ENCODE assay signal across 10 mouse cellular contexts in genomic region chr1:38263251-38263650, GRCm38 (mm10).
DNase-seq lines count a peak whose midpoint lies in the region; ATAC-seq and TF ChIP-seq lines count a peak whose summit lies in the region.
"Had no signal": no experiment of that assay in that cellular context is flagged by ENCODE, and none has a peak within 500 bp of the region (broad histone marks: within the 10 kb centered on the region; RNA-seq: fewer than 3 reads in every experiment).

No protein-coding gene starts in this region.

- H3K4me1 ChIP-seq in hindbrain, embryonic 12.5 days: peaks cover 33% of the 10 kb centered on the region
- H3K4me1 ChIP-seq in midbrain, postnatal 0 days (ENCODE audit: insufficient read depth, low read length): peaks cover 3% of the 10 kb centered on the region; the same call in 1 of the 2 replicates

- no peak overlapping the region for H3K4me2 ChIP-seq in hindbrain, embryonic 12.5 days (replicated peaks)
- no peak overlapping the region for H3K4me2 ChIP-seq in midbrain, postnatal 0 days (ENCODE audit: low read depth, low read length, poor library complexity, severe bottlenecking)

- no peaks in the 10 kb centered on the region for H3K9me3 ChIP-seq in hindbrain, embryonic 12.5 days (replicated peaks)
- no peaks in the 10 kb centered on the region for H3K9me3 ChIP-seq in midbrain, postnatal 0 days (ENCODE audit: low read length)

- peak; percentile 21 for DNase-seq in adrenal gland, postnatal 10 days
- no peak for DNase-seq in adrenal gland, postnatal 25 days
- no peak for DNase-seq in layer of hippocampus, adult 2 months (ENCODE audit: low spot score in 2 of 2)
- DNase-seq in layer of hippocampus, postnatal 14 days (ENCODE audit: low spot score in 2 of 2): no peak
- peak; percentile 82 for DNase-seq in midbrain, postnatal 0 days (ENCODE audit: low spot score)
- no peak for DNase-seq in embryo, embryonic 10.5 days (ENCODE audit: low spot score)
- DNase-seq: gastrocnemius, postnatal 36 days; right cerebral cortex, adult 18-20 months had no signal

- TF ChIP-seq CTCF in layer of hippocampus, adult 2 months (conservative IDR thresholded peaks at IDR 0.05): no peak
- no peak for TF ChIP-seq CTCF in midbrain, postnatal 0 days (IDR thresholded peaks at IDR 0.05)

- H3K27me3 ChIP-seq in hindbrain, embryonic 12.5 days: no peaks in the 10 kb centered on the region
- H3K27me3 ChIP-seq in midbrain, postnatal 0 days (ENCODE audit: insufficient read depth, low read length): no peaks in the 10 kb centered on the region

- peaks cover 10% of the 10 kb centered on the region for H3K36me3 ChIP-seq in hindbrain, embryonic 12.5 days
- no peaks in the 10 kb centered on the region for H3K36me3 ChIP-seq in midbrain, postnatal 0 days (ENCODE audit: insufficient read depth, low read length)

- H3K27ac ChIP-seq in layer of hippocampus, adult 2 months: peak overlapping the region; percentile 41; the same call in 1 of the 2 replicates
- peak overlapping the region; percentile 64 for H3K27ac ChIP-seq in hindbrain, embryonic 12.5 days
- no peak overlapping the region for H3K27ac ChIP-seq in midbrain, postnatal 0 days (ENCODE audit: low read depth, low read length)

- peak; percentile 85 for ATAC-seq in hindbrain, embryonic 12.5 days (ENCODE audit: low FRiP score)
- peak; percentile 67 for ATAC-seq in midbrain, postnatal 0 days (ENCODE audit: low FRiP score)
- ATAC-seq in monocyte, adult 5-6 weeks (replicated peaks; ENCODE audit: insufficient number of reproducible peaks, low FRiP score, low TSS enrichment, poor library complexity, severe bottlenecking): no peak

- no peak overlapping the region for H3K9ac ChIP-seq in hindbrain, embryonic 12.5 days
- H3K9ac ChIP-seq in midbrain, postnatal 0 days (replicated peaks; ENCODE audit: low read length, poor library complexity, severe bottlenecking): no peak overlapping the region

- 41% methylated on average over 8 of the region's 8 CpGs for WGBS in hindbrain, embryonic 12.5 days
- WGBS in midbrain, postnatal 0 days: 15% methylated on average over 8 of the region's 8 CpGs

- H3K4me3 ChIP-seq in layer of hippocampus, adult 2 months: no peak overlapping the region
- H3K4me3 ChIP-seq in hindbrain, embryonic 12.5 days: no peak overlapping the region
- no peak overlapping the region for H3K4me3 ChIP-seq in midbrain, postnatal 0 days (ENCODE audit: low read depth, low read length)

Comparison
In these comparisons a context has a peak if more than half of its experiments do, and no peak if none do; other contexts are left out.
1. DNase-seq: peak in adrenal gland, postnatal 10 days (single experiment) and midbrain, postnatal 0 days (single experiment); none in adrenal gland, postnatal 25 days (single experiment), layer of hippocampus, adult 2 months (0 of 2), layer of hippocampus, postnatal 14 days (0 of 2) and embryo, embryonic 10.5 days (single experiment).